Mouse (Mus musculus) olfactory bulb, adult 2 months (tissue): ENCODE results near the gene Gm17428.

Source experiments
- CTCF ChIP-seq: fragments of 200-500 bp; IDR thresholded peaks from 2 replicates; pipeline ENCODE4 v1.5.1; 2012; ENCODE audit warnings: low read depth, mild to moderate bottlenecking, low read length, moderate library complexity; ENCODE audit not compliant: insufficient read depth
- POLR2A ChIP-seq: fragments of 200-500 bp; IDR thresholded peaks from 2 replicates; pipeline ENCODE4 v1.6.1; 2012; ENCODE audit warnings: mild to moderate bottlenecking, low read depth, low read length, moderate library complexity; ENCODE audit not compliant: insufficient read depth

DNA sequence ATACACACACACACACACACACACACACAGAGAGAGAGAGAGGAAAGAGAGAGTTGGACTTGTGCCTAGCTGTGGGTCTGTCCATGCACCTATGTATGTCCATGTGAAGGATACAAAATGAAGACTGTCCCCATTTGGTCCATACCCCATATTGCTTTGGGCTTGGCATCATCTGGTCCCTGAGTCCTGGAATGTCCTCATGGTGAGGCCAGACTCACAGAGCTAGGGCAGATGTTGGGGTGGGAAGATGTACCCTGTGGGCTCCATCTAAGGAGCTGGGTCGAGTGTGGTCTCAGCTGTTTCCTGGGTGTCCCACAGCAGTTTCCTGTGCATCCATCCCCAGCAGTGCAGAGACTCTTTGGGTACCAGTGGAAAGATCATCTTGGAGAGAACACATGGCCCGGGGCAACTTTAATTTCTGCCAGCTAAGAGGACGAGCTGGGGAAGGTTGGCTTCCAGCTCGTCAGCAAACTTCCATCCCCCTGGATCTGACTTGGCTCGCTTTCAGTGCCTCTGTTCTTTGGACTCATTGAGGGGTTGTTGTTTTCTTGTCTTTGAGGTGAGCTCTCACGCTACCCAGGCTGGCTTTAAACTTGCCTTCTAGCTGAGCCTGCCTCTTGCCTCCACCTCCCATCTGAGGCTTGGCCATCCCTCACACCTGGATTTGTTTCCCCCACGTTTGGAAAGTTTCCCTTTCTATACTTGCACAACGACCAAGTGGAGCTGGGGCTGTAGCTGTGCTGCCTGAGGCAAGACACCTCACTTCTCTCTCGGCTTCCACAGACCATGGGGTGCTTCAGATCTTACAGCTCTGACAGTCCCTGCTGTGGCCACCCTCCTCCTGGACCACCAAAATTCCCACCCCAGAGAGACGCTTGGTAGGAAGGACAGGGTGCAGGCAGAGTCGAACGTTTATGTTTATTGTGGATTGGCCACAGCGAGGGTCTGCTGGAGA lies 35.4 kb upstream of the Gm17428 start:
- no peak for TF ChIP-seq CTCF
- TF ChIP-seq POLR2A, result no peak
